Mouse (Mus musculus): ENCODE results near the gene Fut7. TPM values are rescaled to one million over a fixed set of nuclear protein-coding genes. Genes with fewer than 3 reads are reported as not detected.

The Fut7 gene
- total and polyA plus RNA-seq, 3 experiments, result 0.08 to 0.21 TPM; not detected in 1

DNA sequence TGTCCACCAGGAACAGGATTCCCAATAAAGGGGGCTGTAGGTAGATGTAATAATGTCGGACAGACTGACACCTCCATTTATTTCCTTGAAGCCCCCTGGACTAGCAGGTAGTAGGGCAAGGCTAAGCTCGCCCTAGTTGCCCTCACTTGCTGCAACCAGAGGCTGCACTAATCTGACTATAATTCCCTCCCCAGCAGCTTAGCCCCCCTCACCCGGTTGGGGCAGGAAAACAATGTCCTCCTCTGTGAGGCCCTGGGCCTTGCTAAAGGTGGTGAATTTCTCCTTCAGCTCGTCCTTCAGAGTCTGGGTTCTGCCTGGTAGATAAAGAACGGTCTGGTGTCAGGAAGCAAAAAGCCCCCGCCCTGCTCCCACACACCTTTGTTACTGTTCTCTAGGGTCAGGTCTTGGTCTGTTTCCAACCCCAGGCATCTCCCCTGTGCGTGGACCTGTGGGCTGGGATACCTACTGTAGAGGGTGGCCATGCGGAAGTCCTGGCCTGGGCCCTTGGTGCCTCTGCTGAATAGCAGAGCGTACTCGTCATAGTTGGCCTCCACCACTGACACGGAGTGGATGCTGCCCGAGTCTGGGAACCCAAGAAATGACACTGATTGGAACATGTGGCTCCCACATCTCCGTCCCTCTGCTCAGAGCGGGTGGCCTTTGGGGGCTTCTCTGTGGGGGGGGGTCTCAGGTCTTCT lies 44.7 kb downstream of the Fut7 start:
- H3K27me3 ChIP-seq (ENCODE audit: control insufficient read depth in 1 of 2, insufficient read depth in 2 of 2, low read length in 2 of 2), result peaks cover 0 to 1% of the 10 kb centered on the region in 2 experiments; a peak in 2 of 4 replicates
- H3K9me3 ChIP-seq (replicated peaks; ENCODE audit: insufficient read depth, low read length), result no peaks in the 10 kb centered on the region
- H3K36me3 ChIP-seq (ENCODE audit: control insufficient read depth in 1 of 2, insufficient read depth in 2 of 2, low read length in 2 of 2), result no peaks in the 10 kb centered on the region
- no peak for DNase-seq (ENCODE audit: low read depth, low spot score)
- H3K27ac ChIP-seq (ENCODE audit: control insufficient read depth, low read depth, low read length), result no peak overlapping the region
- no peak for TF ChIP-seq E2F4 (IDR thresholded peaks at IDR 0.05; ENCODE audit: borderline replicate concordance, low read depth, low read length)
- TF ChIP-seq RAD21 (IDR thresholded peaks at IDR 0.05; ENCODE audit: low read depth, low read length), result no peak
- TF ChIP-seq TCF12 (IDR thresholded peaks at IDR 0.05; ENCODE audit: low read depth, low read length), result no peak
- TF ChIP-seq MYC (IDR thresholded peaks at IDR 0.05; ENCODE audit: low read depth, low read length), result no peak
- TF ChIP-seq ZMIZ1 (IDR thresholded peaks at IDR 0.05; ENCODE audit: low read depth, low read length), result no peak
- H3K4me1 ChIP-seq (ENCODE audit: control insufficient read depth in 1 of 2, insufficient read depth in 2 of 2, low read length in 2 of 2), result no peaks in the 10 kb centered on the region; a peak in 2 of 4 replicates
- no peak overlapping the region for H3K9ac ChIP-seq (ENCODE audit: control insufficient read depth, low read depth, low read length, poor library complexity, severe bottlenecking)
- H3K4me3 ChIP-seq (ENCODE audit: control insufficient read depth in 1 of 2, insufficient read depth in 1 of 2, low read depth in 2 of 2, low read length in 2 of 2), result no peak overlapping the region
- no peaks in the 10 kb centered on the region for H3K79me2 ChIP-seq (ENCODE audit: control insufficient read depth, insufficient read depth, low read length, poor library complexity)

DNA sequence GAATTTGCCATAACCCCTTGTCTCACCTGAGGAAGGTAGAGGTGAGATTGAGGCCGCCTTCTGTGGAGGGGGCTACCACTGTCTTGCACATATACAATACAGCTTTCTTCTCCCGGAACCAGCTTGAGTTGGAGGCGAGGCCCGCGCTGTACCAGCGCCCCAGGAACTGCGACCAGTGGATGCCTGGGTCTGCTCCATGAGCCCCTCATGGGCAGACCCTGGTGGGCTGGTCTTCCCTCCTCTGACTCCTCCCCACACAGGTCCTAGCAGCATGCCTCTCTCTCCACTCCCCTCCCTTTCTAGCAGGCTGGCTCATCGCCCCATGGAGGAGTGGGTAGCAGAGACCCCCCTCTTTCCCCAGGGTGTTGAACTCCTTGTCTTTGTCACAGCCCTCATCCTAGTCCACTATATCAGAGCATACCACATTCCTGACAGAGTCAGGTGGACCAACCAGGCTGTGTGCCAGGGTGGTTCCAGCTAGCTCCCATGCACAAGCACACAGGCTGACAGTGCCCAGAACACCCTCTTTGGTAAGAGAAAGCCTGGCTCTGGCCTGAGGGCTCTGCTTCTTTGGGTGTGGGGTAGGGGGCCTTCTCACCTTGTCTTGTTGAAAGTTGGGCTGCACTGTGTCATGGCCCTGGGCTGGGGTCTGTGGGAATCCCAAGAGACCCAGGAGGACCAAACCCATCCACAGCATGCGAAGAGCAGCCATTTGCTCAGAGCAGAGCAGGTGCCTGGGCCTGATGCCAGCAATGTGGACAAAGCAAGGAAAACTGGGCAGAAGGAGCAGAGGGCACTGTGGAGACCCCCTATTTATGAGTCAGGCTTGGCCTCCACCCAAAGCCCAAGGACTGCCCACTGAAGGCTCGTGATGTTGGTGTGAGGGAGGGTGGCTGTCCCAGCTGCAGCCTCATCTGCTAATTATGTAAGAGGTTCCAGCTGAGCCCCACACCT lies 46.2 kb downstream of the Fut7 start:
- peaks cover 0 to 1% of the 10 kb centered on the region in 2 experiments; a peak in 2 of 4 replicates for H3K27me3 ChIP-seq (ENCODE audit: control insufficient read depth in 1 of 2, insufficient read depth in 2 of 2, low read length in 2 of 2)
- no peaks in the 10 kb centered on the region for H3K9me3 ChIP-seq (replicated peaks; ENCODE audit: insufficient read depth, low read length)
- no peaks in the 10 kb centered on the region; a peak in 2 of 4 replicates for H3K4me1 ChIP-seq (ENCODE audit: control insufficient read depth in 1 of 2, insufficient read depth in 2 of 2, low read length in 2 of 2)
- no peak for DNase-seq (ENCODE audit: low read depth, low spot score)
- H3K4me3 ChIP-seq (ENCODE audit: control insufficient read depth in 1 of 2, insufficient read depth in 1 of 2, low read depth in 2 of 2, low read length in 2 of 2), result no peak overlapping the region
- H3K27ac ChIP-seq (ENCODE audit: control insufficient read depth, low read depth, low read length), result no peak overlapping the region
- TF ChIP-seq MEF2A (IDR thresholded peaks at IDR 0.05; ENCODE audit: extremely low read depth, insufficient replicate concordance, low read depth, low read length, poor library complexity, severe bottlenecking) (no peak), ZNF384 (IDR thresholded peaks at IDR 0.05; ENCODE audit: low read depth, low read length) (no peak), MYC (IDR thresholded peaks at IDR 0.05; ENCODE audit: low read depth, low read length) (no peak), GABPA (IDR thresholded peaks at IDR 0.05; ENCODE audit: low read depth, low read length) (no peak), TBP (IDR thresholded peaks at IDR 0.05; ENCODE audit: low read depth, low read length) (no peak), TAL1 (IDR thresholded peaks at IDR 0.05; ENCODE audit: low read length) (no peak)
- H3K9ac ChIP-seq (ENCODE audit: control insufficient read depth, low read depth, low read length, poor library complexity, severe bottlenecking), result no peak overlapping the region
- H3K36me3 ChIP-seq (ENCODE audit: control insufficient read depth in 1 of 2, insufficient read depth in 2 of 2, low read length in 2 of 2), result no peaks in the 10 kb centered on the region
- no peaks in the 10 kb centered on the region for H3K79me2 ChIP-seq (ENCODE audit: control insufficient read depth, insufficient read depth, low read length, poor library complexity)

DNA sequence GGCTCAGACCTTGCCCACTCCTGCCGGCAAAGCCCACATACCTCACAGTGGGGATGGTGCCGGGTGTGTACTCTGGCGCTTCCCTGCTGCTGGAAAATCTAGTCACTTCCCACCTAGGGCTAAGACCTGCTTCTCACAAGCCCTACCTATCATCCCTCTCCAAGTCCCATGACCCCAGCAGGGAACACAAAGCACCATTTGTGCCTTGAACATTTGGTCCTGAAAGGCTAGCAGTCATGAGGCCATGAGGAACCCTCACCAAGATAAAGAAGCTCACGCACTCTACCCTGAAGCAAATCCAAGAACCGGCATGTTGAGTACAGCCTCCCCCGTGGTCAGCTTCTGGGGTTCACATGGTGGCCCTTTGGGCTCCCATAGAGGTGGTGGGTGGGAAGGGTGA lies 46.9 kb downstream of the Fut7 start, which contains the start of gene Ptgds:
TSS of gene Ptgds (minus strand) at position 78 of the 400 bp plus-strand sequence.
- H3K27me3 ChIP-seq (ENCODE audit: control insufficient read depth in 1 of 2, insufficient read depth in 2 of 2, low read length in 2 of 2), result peaks cover 0 to 1% of the 10 kb centered on the region in 2 experiments; a peak in 2 of 4 replicates
- no peak for DNase-seq (ENCODE audit: low read depth, low spot score)
- H3K79me2 ChIP-seq (ENCODE audit: control insufficient read depth, insufficient read depth, low read length, poor library complexity), result no peaks in the 10 kb centered on the region
- H3K27ac ChIP-seq (ENCODE audit: control insufficient read depth, low read depth, low read length), result no peak within 1 kb of the TSS
- H3K9me3 ChIP-seq (replicated peaks; ENCODE audit: insufficient read depth, low read length), result no peaks in the 10 kb centered on the region
- H3K9ac ChIP-seq (ENCODE audit: control insufficient read depth, low read depth, low read length, poor library complexity, severe bottlenecking), result no peak within 1 kb of the TSS
- H3K36me3 ChIP-seq (ENCODE audit: control insufficient read depth in 1 of 2, insufficient read depth in 2 of 2, low read length in 2 of 2), result no peaks in the 10 kb centered on the region
- H3K4me1 ChIP-seq (ENCODE audit: control insufficient read depth in 1 of 2, insufficient read depth in 2 of 2, low read length in 2 of 2), result no peaks in the 10 kb centered on the region; a peak in 2 of 4 replicates
- no peak within 1 kb of the TSS for H3K4me3 ChIP-seq (ENCODE audit: control insufficient read depth in 1 of 2, insufficient read depth in 1 of 2, low read depth in 2 of 2, low read length in 2 of 2)
- TF ChIP-seq MXI1 (IDR thresholded peaks at IDR 0.05; ENCODE audit: low read depth, low read length) (no peak), BHLHE40 (IDR thresholded peaks at IDR 0.05; ENCODE audit: borderline replicate concordance, low read depth, low read length) (no peak), MYB (IDR thresholded peaks at IDR 0.05; ENCODE audit: low read depth, low read length) (no peak), ELF1 (IDR thresholded peaks at IDR 0.05; ENCODE audit: low read depth, low read length) (no peak), TBP (IDR thresholded peaks at IDR 0.05; ENCODE audit: low read depth, low read length) (no peak), USF1 (IDR thresholded peaks at IDR 0.05; ENCODE audit: low read depth, low read length) (no peak), RCOR1 (IDR thresholded peaks at IDR 0.05; ENCODE audit: low read depth, low read length) (no peak)
